Mouse (Mus musculus): ENCODE data around the gene Fut4. TPM values are rescaled to one million over a fixed set of nuclear protein-coding genes. Genes with fewer than 3 reads are reported as not detected.

Fut4 gene
- polyA plus RNA-seq, 1 experiment from 2014 or later = 1.2 TPM

Other genes with a start within 250 kb of the Fut4 start
- gene Amotl1, start 107.3 kb downstream of the Fut4 start, polyA plus RNA-seq (2015; fragmentation: Nextera tagmentation; extraction: Ambion mirVana) = 15.3 and 15.7 TPM in 2 replicates
- gene Piwil4, start 11.7 kb downstream of the Fut4 start, polyA plus RNA-seq (2015; fragmentation: Nextera tagmentation; extraction: Ambion mirVana) = 0.06 and 0.09 TPM in 2 replicates
- gene 1700012B09Rik, start 18.6 kb upstream of the Fut4 start, polyA plus RNA-seq (2015; fragmentation: Nextera tagmentation; extraction: Ambion mirVana) = not detected in 2 replicates
- gene Mre11a, start 32.3 kb upstream of the Fut4 start, polyA plus RNA-seq (2015; fragmentation: Nextera tagmentation; extraction: Ambion mirVana) = 13.6 and 14.9 TPM in 2 replicates
- 20.7 and 25.9 TPM in 2 replicates for gene Ankrd49, start 32.5 kb upstream of the Fut4 start, polyA plus RNA-seq (2015; fragmentation: Nextera tagmentation; extraction: Ambion mirVana)
- gene Gpr83, start 107.8 kb upstream of the Fut4 start, polyA plus RNA-seq (2015; fragmentation: Nextera tagmentation; extraction: Ambion mirVana) = 0.27 TPM in 1 of 2 replicates, not detected in the other
- not detected in 2 replicates for gene Izumo1r, start 151.6 kb upstream of the Fut4 start, polyA plus RNA-seq (2015; fragmentation: Nextera tagmentation; extraction: Ambion mirVana)

Data from heart, embryonic 13.5 days (tissue).